Mouse (Mus musculus): Measurements from ENCODE around the gene Srpk2. TPM values are rescaled to one million over a fixed set of nuclear protein-coding genes. Genes with fewer than 3 reads are reported as not detected.

Gene Srpk2
- polyA plus RNA-seq, 1 experiment from 2014 or later: 45.2 TPM

DNA sequence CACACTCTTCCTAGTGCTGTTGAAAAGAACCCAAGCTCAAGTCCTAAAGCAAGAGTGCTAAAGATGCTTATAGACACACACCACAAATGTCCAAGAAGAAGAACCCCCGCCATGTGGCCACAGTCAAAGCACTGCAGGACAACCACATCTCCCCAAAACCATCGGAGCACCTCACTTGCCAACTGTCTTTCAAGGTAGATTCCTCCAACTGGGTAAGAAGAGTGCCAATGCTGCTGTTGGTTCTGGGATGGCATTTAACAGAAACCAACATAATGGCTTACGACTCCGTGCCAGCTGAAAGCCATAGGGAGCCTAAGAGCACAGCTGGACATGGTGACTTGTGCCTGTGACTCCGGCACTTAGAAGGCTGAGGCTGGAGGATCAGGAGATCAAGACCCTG is 173.0 kb downstream of the Srpk2 start:
- H3K4me2 ChIP-seq: no peak overlapping the region
- no peak overlapping the region for H3K27ac ChIP-seq
- H3K4me1 ChIP-seq: no peaks in the 10 kb centered on the region
- no peak overlapping the region for H3K9ac ChIP-seq
- no peak for ATAC-seq (replicated peaks; ENCODE audit: low FRiP score)
- H3K36me3 ChIP-seq: peaks cover 85% of the 10 kb centered on the region
- WGBS: 93% methylated on average over 5 of the region's 5 CpGs
- H3K9me3 ChIP-seq (replicated peaks): no peaks in the 10 kb centered on the region
- no peak overlapping the region for H3K4me3 ChIP-seq (replicated peaks)
- H3K27me3 ChIP-seq: no peaks in the 10 kb centered on the region

- Histone ChIP-seq H3K9ac (no peak overlapping the region), H3K9me3 (replicated peaks) (no peaks in the 10 kb centered on the region), H3K4me1 (no peaks in the 10 kb centered on the region), H3K4me3 (replicated peaks) (no peak overlapping the region), H3K27ac (no peak overlapping the region), H3K27me3 (no peaks in the 10 kb centered on the region), H3K4me2 (no peak overlapping the region), H3K36me3 (peaks cover 80% of the 10 kb centered on the region)
- no peak for ATAC-seq (replicated peaks; ENCODE audit: low FRiP score)
- 91% methylated on average over 6 of the region's 6 CpGs for WGBS
Observed at GRCm38 (mm10) chr5:23508630-23509029, 175.8 kb downstream of the Srpk2 start.

DNA sequence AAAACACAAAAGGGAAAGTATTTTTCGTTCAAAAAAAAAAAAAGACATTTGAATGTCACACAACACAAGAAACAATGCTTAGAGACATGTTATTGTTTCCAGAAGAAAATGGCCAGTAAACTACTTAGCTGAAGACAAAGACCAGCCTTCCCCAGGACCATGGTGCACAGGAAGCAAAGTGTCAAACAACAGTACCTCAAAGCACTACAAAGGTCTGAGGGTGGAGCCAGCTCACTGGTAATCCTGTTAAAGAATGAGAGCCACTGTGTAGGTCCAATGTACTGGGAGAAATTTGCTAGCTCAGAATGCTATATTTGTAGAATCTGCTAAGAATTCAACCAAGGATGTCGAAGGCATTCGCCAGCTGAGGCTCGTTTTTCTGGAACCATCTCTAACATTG is 177.2 kb downstream of the Srpk2 start:
- no peak for ATAC-seq (replicated peaks; ENCODE audit: low FRiP score)
- Histone ChIP-seq H3K36me3 (peaks cover 77% of the 10 kb centered on the region), H3K4me3 (replicated peaks) (no peak overlapping the region), H3K27me3 (no peaks in the 10 kb centered on the region), H3K4me2 (no peak overlapping the region), H3K9me3 (replicated peaks) (no peaks in the 10 kb centered on the region), H3K27ac (no peak overlapping the region), H3K9ac (no peak overlapping the region), H3K4me1 (no peaks in the 10 kb centered on the region)
- WGBS: 82% methylated on average over 4 of the region's 4 CpGs

DNA sequence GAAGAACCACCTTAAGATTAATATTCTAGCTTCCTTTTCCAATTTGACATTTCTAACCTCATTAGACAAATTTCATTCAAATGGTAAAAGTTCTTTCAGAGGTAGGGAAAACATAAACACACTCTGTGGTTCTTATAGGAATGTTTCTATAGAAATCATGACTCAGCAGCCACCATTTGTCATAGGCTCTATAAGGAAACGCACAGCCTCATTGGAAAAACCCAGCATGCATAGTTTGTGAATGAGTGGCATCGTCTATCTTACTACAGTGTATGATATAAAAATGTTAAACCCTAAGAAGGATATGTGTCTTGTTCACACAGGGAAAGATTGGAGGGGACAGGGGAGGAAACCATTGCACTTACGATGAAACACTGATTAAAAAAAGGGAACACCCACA is 178.8 kb downstream of the Srpk2 start:
- Histone ChIP-seq H3K4me1 (no peaks in the 10 kb centered on the region), H3K36me3 (peaks cover 78% of the 10 kb centered on the region), H3K27ac (no peak overlapping the region), H3K9ac (no peak overlapping the region), H3K27me3 (no peaks in the 10 kb centered on the region), H3K4me2 (no peak overlapping the region), H3K4me3 (replicated peaks) (no peak overlapping the region), H3K9me3 (replicated peaks) (no peaks in the 10 kb centered on the region)
- WGBS: 85% methylated on average over 3 of the region's 3 CpGs
- ATAC-seq (replicated peaks; ENCODE audit: low FRiP score): no peak

GRCm38 (mm10) chr5:23502317-23502937 is 182.0 kb downstream of the Srpk2 start:
- 76% methylated on average over 12 of the region's 13 CpGs for WGBS
- Histone ChIP-seq H3K9ac (no peak overlapping the region), H3K4me3 (replicated peaks) (no peak overlapping the region), H3K36me3 (peaks cover 75% of the 10 kb centered on the region), H3K9me3 (replicated peaks) (no peaks in the 10 kb centered on the region), H3K4me1 (no peaks in the 10 kb centered on the region), H3K27ac (no peak overlapping the region), H3K27me3 (no peaks in the 10 kb centered on the region), H3K4me2 (no peak overlapping the region)
- ATAC-seq (replicated peaks; ENCODE audit: low FRiP score): peak; percentile 40; the same call in 1 of the 2 replicates

DNA sequence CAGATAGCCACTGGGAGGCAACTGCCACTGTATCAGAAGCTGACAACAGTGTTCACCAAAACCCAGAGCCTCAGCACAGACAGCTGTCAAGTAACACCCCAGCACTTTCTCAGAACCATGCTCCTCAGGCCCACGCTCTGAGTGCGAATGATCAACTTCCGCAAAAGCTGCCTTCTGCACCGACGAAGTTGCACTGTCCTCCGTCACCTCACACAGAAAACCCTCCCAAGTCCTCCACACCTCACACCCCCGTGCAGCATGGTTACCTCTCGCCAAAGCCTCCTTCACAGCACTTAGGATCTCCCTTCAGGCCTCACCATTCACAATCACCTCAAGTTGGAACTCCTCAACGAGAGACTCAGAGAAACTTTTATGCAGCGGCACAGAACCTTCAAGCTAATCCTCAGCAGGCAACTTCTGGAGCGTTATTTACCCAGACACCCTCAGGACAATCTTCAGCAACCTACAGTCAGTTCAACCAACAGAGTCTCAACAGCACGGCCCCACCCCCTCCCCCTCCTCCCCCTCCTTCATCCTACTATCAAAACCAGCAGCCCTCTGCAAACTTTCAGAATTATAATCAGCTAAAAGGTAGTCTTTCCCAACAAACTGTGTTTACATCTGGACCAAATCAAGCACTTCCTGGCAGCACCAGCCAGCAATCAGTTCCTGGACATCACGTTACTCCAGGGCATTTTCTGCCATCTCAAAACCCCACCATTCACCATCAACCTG is 182.7 kb downstream of the Srpk2 start:
- Histone ChIP-seq H3K27ac (no peak overlapping the region), H3K9me3 (replicated peaks) (no peaks in the 10 kb centered on the region), H3K9ac (no peak overlapping the region), H3K27me3 (no peaks in the 10 kb centered on the region), H3K4me3 (replicated peaks) (no peak overlapping the region), H3K4me2 (no peak overlapping the region), H3K36me3 (peaks cover 76% of the 10 kb centered on the region), H3K4me1 (no peaks in the 10 kb centered on the region)
- WGBS: 84% methylated on average over 13 of the region's 13 CpGs
- ATAC-seq (replicated peaks; ENCODE audit: low FRiP score): no peak

- H3K4me3 ChIP-seq (replicated peaks): no peak overlapping the region
- H3K27me3 ChIP-seq: no peaks in the 10 kb centered on the region
- no peaks in the 10 kb centered on the region for H3K4me1 ChIP-seq
- H3K27ac ChIP-seq: no peak overlapping the region
- H3K4me2 ChIP-seq: no peak overlapping the region
- no peaks in the 10 kb centered on the region for H3K9me3 ChIP-seq (replicated peaks)
- peaks cover 83% of the 10 kb centered on the region for H3K36me3 ChIP-seq
- H3K9ac ChIP-seq: no peak overlapping the region
- ATAC-seq (replicated peaks; ENCODE audit: low FRiP score): no peak
- WGBS: 91% methylated on average over 6 of the region's 6 CpGs
Observed at GRCm38 (mm10) chr5:23500715-23501114, 183.7 kb downstream of the Srpk2 start.

DNA sequence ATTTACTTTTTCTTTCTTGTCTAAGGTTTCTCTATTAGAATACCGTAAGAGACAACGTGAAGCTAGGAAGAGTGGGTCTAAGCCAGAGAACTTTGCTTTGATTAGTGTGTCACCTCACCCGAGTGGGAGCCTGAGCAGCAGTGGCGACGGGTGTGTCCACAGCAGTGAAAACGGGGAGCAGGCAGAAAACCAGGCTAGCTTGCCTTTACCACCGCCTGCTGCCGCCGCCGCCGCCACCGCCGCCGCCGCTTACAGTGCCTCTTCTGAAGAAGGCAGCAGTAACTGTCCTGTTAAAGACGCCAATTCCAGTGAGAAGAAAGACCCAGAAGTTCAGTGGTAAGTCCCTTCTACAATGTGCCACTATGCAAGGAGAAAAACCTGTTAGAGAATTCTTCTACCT is 185.2 kb downstream of the Srpk2 start:
- ATAC-seq (replicated peaks; ENCODE audit: low FRiP score): no peak
- Histone ChIP-seq H3K9ac (no peak overlapping the region), H3K36me3 (peaks cover 81% of the 10 kb centered on the region), H3K27ac (no peak overlapping the region), H3K4me1 (no peaks in the 10 kb centered on the region), H3K27me3 (no peaks in the 10 kb centered on the region), H3K4me3 (replicated peaks) (no peak overlapping the region), H3K4me2 (no peak overlapping the region), H3K9me3 (replicated peaks) (no peaks in the 10 kb centered on the region)
- WGBS: 91% methylated on average over 16 of the region's 16 CpGs

DNA sequence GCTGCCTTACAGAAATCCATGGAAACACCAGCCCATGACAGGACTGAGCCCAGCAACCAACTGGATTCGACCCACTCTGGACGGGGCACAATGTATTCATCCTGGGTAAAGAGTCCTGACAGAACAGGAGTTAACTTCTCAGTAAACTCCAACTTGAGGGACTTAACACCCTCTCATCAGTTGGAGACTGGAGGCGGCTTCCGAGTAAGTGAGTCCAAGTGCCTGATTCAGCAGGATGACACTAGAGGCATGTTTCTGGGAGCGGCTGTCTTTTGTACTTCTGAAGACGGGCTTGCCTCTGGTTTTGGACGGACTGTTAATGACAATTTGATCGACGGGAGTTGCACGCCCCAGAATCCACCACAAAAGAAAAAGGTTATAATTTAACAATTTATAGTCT is 186.5 kb downstream of the Srpk2 start:
- H3K27me3 ChIP-seq: no peaks in the 10 kb centered on the region
- no peak overlapping the region for H3K4me3 ChIP-seq (replicated peaks)
- H3K4me2 ChIP-seq: no peak overlapping the region
- no peak overlapping the region for H3K9ac ChIP-seq
- H3K9me3 ChIP-seq (replicated peaks): no peaks in the 10 kb centered on the region
- H3K27ac ChIP-seq: no peak overlapping the region
- ATAC-seq (replicated peaks; ENCODE audit: low FRiP score): no peak
- no peaks in the 10 kb centered on the region for H3K4me1 ChIP-seq
- WGBS: 90% methylated on average over 10 of the region's 10 CpGs
- peaks cover 86% of the 10 kb centered on the region for H3K36me3 ChIP-seq

DNA sequence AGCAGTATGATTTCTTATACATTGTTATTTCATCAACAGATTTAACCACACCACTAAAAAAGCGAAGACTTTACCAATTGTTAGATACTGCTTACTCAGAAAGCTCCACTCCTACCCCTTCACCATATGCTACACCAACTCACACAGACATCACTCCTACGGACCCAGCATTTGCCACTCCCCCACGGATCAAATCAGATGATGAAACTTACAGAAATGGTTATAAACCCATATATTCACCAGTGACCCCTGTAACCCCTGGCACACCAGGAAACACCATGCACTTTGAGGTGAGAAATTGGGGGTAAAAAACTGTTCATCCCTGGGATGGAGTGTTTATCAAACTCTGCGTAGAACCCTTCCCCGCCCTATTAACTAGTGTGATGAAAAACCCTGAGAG is 187.5 kb downstream of the Srpk2 start:
- Histone ChIP-seq H3K27me3 (no peaks in the 10 kb centered on the region), H3K27ac (no peak overlapping the region), H3K9ac (no peak overlapping the region), H3K36me3 (peaks cover 86% of the 10 kb centered on the region), H3K4me3 (replicated peaks) (no peak overlapping the region), H3K4me1 (no peaks in the 10 kb centered on the region), H3K9me3 (replicated peaks) (no peaks in the 10 kb centered on the region), H3K4me2 (no peak overlapping the region)
- ATAC-seq (replicated peaks; ENCODE audit: low FRiP score): no peak
- 88% methylated on average over 5 of the region's 5 CpGs for WGBS

DNA sequence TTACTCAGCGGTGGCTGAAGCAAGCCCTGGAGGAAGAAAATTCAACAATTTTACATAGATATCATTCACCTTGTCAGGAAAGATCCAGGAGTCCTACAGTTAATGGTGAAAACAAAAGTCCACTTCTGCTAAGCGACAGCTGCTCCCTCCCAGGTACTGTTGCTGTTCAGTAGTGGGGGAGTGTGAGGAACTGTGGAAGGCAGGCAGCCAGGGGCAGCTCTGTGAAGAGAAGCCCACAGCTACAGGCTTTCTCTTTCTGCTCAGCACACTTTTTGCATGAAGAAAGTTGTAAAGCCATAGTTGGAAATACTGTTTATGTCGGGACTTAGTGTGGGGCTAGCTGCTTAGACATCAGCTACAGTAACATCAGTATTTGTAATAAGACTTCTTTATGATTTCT is 188.0 kb downstream of the Srpk2 start:
- Histone ChIP-seq H3K9ac (no peak overlapping the region), H3K4me2 (no peak overlapping the region), H3K9me3 (replicated peaks) (no peaks in the 10 kb centered on the region), H3K27me3 (no peaks in the 10 kb centered on the region), H3K4me3 (replicated peaks) (no peak overlapping the region), H3K36me3 (peaks cover 84% of the 10 kb centered on the region), H3K4me1 (no peaks in the 10 kb centered on the region), H3K27ac (no peak overlapping the region)
- ATAC-seq (replicated peaks; ENCODE audit: low FRiP score): no peak
- WGBS: 93% methylated on average over 3 of the region's 3 CpGs

- no peak overlapping the region for H3K27ac ChIP-seq
- 52% methylated on average over 2 of the region's 2 CpGs for WGBS
- no peak overlapping the region for H3K4me3 ChIP-seq (replicated peaks)
- no peaks in the 10 kb centered on the region for H3K9me3 ChIP-seq (replicated peaks)
- no peaks in the 10 kb centered on the region for H3K27me3 ChIP-seq
- no peak for ATAC-seq (replicated peaks; ENCODE audit: low FRiP score)
- H3K4me1 ChIP-seq: no peaks in the 10 kb centered on the region
- H3K9ac ChIP-seq: no peak overlapping the region
- H3K36me3 ChIP-seq: peaks cover 86% of the 10 kb centered on the region
- no peak overlapping the region for H3K4me2 ChIP-seq
Observed at GRCm38 (mm10) chr5:23490797-23491196, 193.6 kb downstream of the Srpk2 start.

GRCm38 (mm10) chr5:23489231-23489630 is 195.2 kb downstream of the Srpk2 start:
- WGBS: 87% methylated on average over 4 of the region's 4 CpGs

More at GRCm38 (mm10) chr5:23489231-23489630, 195.2 kb downstream of the Srpk2 start:
- Histone ChIP-seq H3K27ac (no peak overlapping the region), H3K4me2 (no peak overlapping the region), H3K9me3 (replicated peaks) (no peaks in the 10 kb centered on the region), H3K27me3 (no peaks in the 10 kb centered on the region), H3K4me3 (replicated peaks) (no peak overlapping the region), H3K36me3 (peaks cover 89% of the 10 kb centered on the region), H3K4me1 (no peaks in the 10 kb centered on the region), H3K9ac (no peak overlapping the region)
- ATAC-seq (replicated peaks; ENCODE audit: low FRiP score): no peak
